Mouse (Mus musculus) left cerebral cortex, adult 2 months (tissue): ENCODE results near the gene Muc13. TPM values are rescaled to one million over a fixed set of nuclear protein-coding genes. Genes with fewer than 3 reads are reported as not detected.
A peak's percentile ranks its signal among the peaks of the same experiment; 100 is the strongest.

ENCODE experiments used
- DNase-seq, 2 experiments: peaks; one replicate each; pipeline ENCODE4 v3.0.0; 2021 to 2022; ENCODE audit warnings: low spot score in 2 of 2, mixed read lengths in 1 of 2; ENCODE audit errors: extremely low spot score in 1 of 2
- H3K27ac ChIP-seq: fragments of 200-600 bp; 2 replicates; pipeline ENCODE4 v1.8.1; 2022
- H3K4me3 ChIP-seq: fragments of 200-600 bp; 2 replicates; pipeline ENCODE4 v1.8.1; 2022
- CTCF ChIP-seq: fragments of 200-600 bp; IDR thresholded peaks from 2 replicates; pipeline ENCODE4 v1.8.1; 2022; ENCODE audit warnings: antibody characterized with exemption, mild to moderate bottlenecking, moderate library complexity
- intact Hi-C: fragments of 180-260 bp; cut with DNase I; formaldehyde crosslinking; loops from one replicate; pipeline ENCODE4 v1.15.1; 2025
- long read RNA-seq, 2 experiments: library from polyadenylated mRNA; stranded (forward); transcript quantifications; one replicate each; pipeline ENCODE4 v2.0.0; 2021; ENCODE audit warnings: borderline mapping rate in 2 of 2
- total RNA-seq, 2 experiments: library from RNA; stranded (reverse); gene quantifications; 2 replicates each; pipeline ENCODE4 v1.2.3; 2021

Gene Muc13
- under 1 TPM; 0.12 to 0.23 TPM for total RNA-seq
- long read RNA-seq, experiment 1 = 0 reads
- long read RNA-seq, experiment 2, partial matches to known transcripts = 0 of 1 reads
- long read RNA-seq, experiment 2, other reads (novel, unspliced or antisense) = 1 of 1 reads

GRCm38 (mm10) chr16:33793846-33794791 is at the start of gene Muc13:
Muc13 (plus strand) TSS chr16:33794037.
- intact Hi-C loops = no loop called here
- no peak for TF ChIP-seq CTCF
- DNase-seq = no peak
- Histone ChIP-seq H3K27ac (no peak within 1 kb of the TSS), H3K4me3 (no peak within 1 kb of the TSS)

- no peak overlapping the region for H3K27ac ChIP-seq
- intact Hi-C loops = loop anchor here (1.0 to 5.0 kb wide), 2 partner anchors 53 to 363 kb away; partner anchors contain the start of gene Zfp148
- H3K4me3 ChIP-seq = no peak overlapping the region
- peak; percentile 43 for TF ChIP-seq CTCF
- peak in 1 of 2 experiments; percentile 47 for DNase-seq
Measured at GRCm38 (mm10) chr16:33744622-33745419, 49.0 kb upstream of the Muc13 start.

DNA sequence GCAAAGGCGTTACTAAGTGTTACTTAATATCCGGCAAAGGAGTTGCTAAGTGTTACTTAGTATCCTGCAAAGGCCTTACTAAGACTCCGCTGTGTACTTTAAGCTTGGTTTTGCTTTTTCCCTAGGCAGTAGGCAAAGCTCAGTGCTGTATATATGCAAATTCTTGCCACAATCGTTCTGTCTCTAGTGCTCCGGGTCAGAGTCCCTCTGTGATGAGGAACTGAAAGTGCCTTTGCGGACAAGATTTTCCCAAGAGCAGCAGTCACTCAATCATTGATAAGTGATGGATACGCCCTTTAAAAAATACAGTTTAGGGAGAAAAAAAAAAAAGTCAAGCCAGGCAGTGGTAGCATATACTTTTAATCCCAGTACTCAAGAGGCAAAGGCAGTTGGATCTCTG is 48.4 kb upstream of the Muc13 start:
- intact Hi-C loops = loop anchor here (1.0 kb wide), 1 partner anchor 53 kb away; no protein-coding TSS in a partner anchor
- TF ChIP-seq CTCF = no peak
- Histone ChIP-seq H3K27ac (no peak overlapping the region), H3K4me3 (no peak overlapping the region)
- no peak for DNase-seq

GRCm38 (mm10) chr16:33746074-33746676 is 47.7 kb upstream of the Muc13 start:
- no peak for DNase-seq
- no peak for TF ChIP-seq CTCF
- intact Hi-C loops = no loop called here
- Histone ChIP-seq H3K27ac (no peak overlapping the region), H3K4me3 (no peak overlapping the region)

DNA sequence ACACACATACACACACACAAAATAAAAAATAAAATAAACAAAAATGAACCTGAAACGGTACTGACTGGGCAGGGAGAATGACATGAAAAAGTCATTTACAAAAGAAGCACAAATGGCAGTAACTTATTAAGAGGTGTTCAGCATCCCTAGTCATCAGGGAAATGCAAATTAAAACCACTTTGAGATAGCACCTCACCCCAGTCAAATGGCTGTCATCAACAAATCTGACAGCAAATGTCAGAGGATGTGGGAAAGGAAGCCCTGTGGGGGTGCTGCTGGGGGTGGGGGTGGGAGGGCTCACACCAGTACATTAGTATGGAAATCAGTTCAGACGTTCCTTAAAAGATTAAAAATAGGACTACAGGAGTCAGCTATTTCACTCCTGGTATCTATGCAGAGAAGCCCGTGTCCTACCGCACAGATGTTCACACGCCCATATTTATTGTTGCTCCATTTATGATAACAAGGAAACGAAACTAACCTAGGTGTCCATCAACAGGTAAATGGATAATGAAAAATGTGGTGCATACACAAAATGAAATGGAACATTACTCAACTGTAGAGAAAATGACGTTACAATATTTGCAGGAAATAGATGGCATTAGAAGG is 46.4 kb upstream of the Muc13 start:
- Histone ChIP-seq H3K27ac (no peak overlapping the region), H3K4me3 (no peak overlapping the region)
- no peak for DNase-seq
- intact Hi-C loops = no loop called here
- no peak for TF ChIP-seq CTCF

DNA sequence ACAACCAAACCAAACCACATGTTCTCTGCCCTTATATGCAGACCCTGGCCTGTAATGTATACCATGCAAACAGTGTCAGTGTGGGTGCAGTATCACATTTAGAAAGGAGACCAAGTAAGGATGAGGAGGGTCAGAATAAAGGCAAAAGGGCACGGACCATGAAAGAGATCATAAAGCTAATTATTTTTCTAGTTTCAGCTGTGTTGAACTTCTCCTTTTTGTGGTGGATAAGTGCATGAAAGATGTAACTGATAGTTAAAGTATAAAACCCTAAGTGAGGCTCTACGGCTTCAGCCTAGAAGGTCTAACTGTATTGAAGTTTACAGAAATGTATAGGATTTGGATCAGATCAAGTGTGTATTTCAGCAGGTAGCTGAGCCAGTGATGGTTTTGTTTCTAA is 45.8 kb upstream of the Muc13 start:
- H3K4me3 ChIP-seq = no peak overlapping the region
- intact Hi-C loops = no loop called here
- no peak for DNase-seq
- no peak overlapping the region for H3K27ac ChIP-seq
- TF ChIP-seq CTCF = no peak

DNA sequence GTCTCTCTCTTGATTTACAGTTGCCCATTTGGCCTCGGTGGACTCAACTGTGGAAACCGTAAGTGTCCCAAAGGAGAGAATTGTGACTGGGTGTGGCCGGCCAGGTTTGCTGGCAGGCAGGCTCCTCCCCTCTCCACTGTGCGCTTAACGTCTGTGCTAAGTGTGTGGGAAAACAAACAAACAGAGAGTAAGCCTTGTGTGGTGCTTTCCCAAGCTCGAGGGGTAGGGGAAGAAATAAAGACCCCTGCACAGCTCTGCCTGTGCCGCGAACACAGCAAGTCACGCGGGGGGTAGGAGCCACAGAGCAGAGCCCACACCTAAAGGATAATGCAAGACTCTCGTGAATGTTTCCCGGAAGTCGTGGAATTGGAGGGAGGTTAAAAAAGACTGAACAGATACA is 42.7 kb upstream of the Muc13 start:
- no peak overlapping the region for H3K4me3 ChIP-seq
- no peak overlapping the region for H3K27ac ChIP-seq
- no peak for TF ChIP-seq CTCF
- no peak for DNase-seq
- intact Hi-C loops = no loop called here

DNA sequence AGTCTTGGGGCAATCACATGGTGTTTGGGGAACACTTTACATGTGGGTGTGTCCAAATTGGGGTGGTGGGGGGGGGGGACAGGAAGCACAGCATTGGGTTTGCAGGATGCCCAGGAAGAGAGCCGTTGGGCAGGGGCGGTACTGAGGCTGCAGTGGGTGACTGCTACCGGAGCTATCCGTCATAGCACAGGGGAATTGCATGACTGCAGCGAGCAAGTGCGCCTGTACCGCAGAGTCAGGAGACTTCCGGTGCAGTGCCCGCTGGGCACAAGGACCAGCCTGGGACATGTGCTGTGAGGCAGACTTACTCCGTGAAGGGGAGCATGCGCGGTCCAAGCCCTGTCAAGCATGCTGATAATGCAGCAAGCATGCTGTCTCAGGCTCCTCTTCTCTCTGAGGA is 42.2 kb upstream of the Muc13 start:
- Histone ChIP-seq H3K4me3 (no peak overlapping the region), H3K27ac (no peak overlapping the region)
- intact Hi-C loops = no loop called here
- TF ChIP-seq CTCF = no peak
- DNase-seq = no peak

DNA sequence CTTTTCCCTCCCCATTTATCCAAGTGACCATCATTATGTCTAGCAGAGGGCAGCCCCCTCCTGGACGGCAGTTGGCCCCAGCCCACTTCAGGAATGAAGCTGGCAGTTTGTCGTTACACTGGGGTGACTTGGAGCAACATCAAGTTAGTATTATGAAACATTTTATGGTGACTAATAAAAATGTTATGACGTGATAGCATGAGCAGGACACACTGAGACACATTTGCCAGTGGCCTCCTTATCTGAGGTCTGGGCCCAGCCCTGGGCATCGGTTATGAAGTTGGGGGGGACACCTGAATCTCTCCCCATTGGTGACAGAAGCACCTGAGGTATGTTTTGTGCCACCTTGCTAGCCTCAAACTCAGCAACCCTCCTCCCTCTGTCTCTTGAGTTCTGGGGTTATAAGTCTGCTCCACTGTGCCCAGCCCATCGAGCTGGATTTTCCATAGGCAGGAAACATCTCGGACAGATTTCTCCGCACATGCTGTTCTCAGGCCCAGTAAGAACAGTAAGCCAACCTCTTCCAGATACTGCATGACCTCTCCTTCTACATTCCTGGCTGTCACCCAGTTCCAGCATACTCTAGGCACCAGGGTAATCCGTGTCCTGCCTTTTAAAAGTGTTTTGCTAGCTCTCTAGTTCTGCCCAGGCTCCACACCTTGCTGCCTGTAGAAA is 40.8 kb upstream of the Muc13 start:
- Histone ChIP-seq H3K4me3 (no peak overlapping the region), H3K27ac (no peak overlapping the region)
- intact Hi-C loops = no loop called here
- no peak for DNase-seq
- TF ChIP-seq CTCF = no peak

DNA sequence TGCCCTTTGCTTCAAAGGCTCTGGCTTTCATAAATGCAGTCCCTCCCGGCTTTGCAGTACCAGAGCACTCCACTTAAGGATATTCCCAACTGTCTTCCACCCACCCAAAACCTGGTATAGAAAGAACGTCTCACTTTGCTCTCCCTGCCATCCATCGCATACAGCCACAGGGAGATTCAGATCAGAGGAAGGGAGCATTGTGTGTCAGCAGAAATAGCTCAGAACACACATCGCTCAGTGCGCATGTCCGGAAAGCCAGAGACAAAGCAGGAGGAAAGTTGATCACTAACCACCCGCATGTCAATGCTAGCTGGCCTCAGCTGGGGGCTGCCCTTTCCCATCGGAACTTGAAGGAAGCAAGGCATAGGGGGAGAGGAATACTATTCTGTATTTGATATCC is 38.5 kb upstream of the Muc13 start:
- no peak overlapping the region for H3K4me3 ChIP-seq
- intact Hi-C loops = no loop called here
- H3K27ac ChIP-seq = peak overlapping the region; percentile 48
- TF ChIP-seq CTCF = no peak; the same call in none of the 2 replicates
- DNase-seq = peak in 1 of 2 experiments; percentile 39

DNA sequence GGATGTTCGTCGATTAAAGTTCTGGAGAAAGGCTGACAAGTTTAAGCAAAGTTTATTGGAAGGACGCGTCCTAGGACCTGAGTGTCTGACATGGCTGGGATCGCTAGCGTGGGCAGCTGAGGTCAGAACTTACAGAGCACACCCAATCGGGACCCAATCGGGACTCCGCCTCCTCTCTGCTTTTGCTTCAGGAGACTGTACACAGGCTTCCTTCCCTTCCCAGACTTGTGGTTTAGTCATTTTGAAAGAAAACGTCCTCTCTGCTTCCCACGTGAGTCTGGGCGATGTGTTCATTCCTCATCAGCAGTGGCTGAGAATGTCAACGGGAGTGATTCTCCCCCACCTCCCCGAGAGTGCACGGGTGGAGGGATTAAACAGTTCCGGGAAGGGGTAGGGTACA is 37.9 kb upstream of the Muc13 start:
- no peak for TF ChIP-seq CTCF
- Histone ChIP-seq H3K4me3 (peak overlapping the region; percentile 7; the same call in 1 of the 2 replicates), H3K27ac (peak overlapping the region; percentile 48)
- no peak for DNase-seq
- intact Hi-C loops = no loop called here
